Mouse (Mus musculus): ENCODE measurements around the gene Myo16.

- no peak for TF ChIP-seq CTCF (IDR thresholded peaks at IDR 0.05; ENCODE audit: low read depth)
- TF ChIP-seq EP300 (optimal IDR thresholded peaks at IDR 0.05), result no peak
These were observed 150.3 kb downstream of the Myo16 start for GRCm38 (mm10) chr8:10303992-10304391.

Measured in stomach, postnatal 0 days (tissue).